Mouse (Mus musculus): Measurements from ENCODE around the gene Prmt7. TPM values are rescaled to one million over a fixed set of nuclear protein-coding genes. Genes with fewer than 3 reads are reported as not detected.

Gene Prmt7
- polyA plus RNA-seq, 1 experiment from 2014 or later, result 47.2 TPM

DNA sequence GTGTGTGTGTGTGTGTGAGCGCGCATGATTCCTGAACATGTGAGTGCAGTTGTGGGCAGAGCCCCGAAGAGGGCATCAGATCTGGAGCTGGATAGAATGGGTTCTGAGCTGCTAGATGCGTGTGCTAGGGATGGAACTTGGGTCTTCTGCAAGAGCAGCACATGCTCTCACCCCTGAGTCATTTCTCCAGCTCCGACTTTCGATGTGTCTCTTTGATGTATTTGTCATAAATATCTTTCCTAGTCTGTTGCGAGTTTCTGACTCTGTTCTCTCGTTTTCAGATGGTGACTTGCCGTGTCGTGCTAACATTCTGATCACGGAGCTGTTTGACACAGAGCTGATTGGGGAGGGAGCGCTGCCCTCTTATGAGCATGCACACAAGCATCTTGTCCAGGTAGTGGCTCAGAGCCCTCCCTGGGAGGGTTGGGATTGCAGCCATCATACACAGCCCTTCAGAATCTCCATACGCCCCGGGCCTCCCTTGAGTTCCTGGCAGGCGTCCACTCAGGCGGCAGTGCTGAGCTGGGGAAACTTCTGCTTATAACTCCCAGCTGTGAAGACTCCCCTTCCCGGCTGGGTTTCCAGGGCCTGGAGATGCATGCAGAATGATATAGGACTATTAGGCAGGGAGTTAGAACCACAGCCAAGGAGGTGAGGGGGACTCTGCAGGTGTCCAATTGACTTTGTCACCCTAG, 24.0 kb downstream of the Prmt7 start:
- WGBS, result 79% methylated on average over 17 of the region's 17 CpGs
- H3K4me3 ChIP-seq (ENCODE audit: low read depth, low read length), result no peak overlapping the region

DNA sequence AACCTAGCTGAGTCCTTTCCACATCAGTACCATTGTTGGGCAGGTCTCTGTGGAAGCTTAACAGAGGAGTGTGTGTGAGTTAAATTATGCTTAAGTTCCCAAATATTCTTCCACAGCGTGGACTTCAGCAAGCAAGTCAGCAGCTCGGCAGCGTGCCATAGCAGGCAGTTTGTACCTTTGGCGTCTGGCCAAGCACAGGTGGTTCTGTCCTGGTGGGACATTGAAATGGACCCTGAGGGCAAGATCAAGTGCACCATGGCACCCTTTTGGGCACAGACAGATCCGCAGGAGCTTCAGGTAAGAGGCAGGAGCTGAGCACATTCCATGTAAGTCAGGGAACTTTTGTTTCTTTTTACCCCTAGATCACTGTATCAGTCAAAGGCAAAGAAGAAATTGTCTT, 26.4 kb downstream of the Prmt7 start:
- Histone ChIP-seq H3K27ac (ENCODE audit: low read length) (no peak overlapping the region), H3K9me3 (ENCODE audit: control insufficient read depth, low read depth, low read length) (no peaks in the 10 kb centered on the region), H3K4me3 (ENCODE audit: low read depth, low read length) (no peak overlapping the region), H3K27me3 (ENCODE audit: control insufficient read depth, insufficient read depth, low read length) (no peaks in the 10 kb centered on the region), H3K36me3 (ENCODE audit: control insufficient read depth, insufficient read depth, low read length) (peaks cover 38% of the 10 kb centered on the region), H3K4me1 (ENCODE audit: control insufficient read depth, insufficient read depth, low read length) (no peaks in the 10 kb centered on the region), H3K9ac (replicated peaks; ENCODE audit: low read depth, low read length) (no peak overlapping the region), H3K4me2 (replicated peaks; ENCODE audit: low read depth, low read length) (no peak overlapping the region)
- 92% methylated on average over 5 of the region's 5 CpGs for WGBS
- no peak for ATAC-seq (ENCODE audit: insufficient number of reproducible peaks, insufficient read depth, low FRiP score, low read depth)

More for the DNA sequence above, 24.0 kb downstream of the Prmt7 start:
- H3K27me3 ChIP-seq (ENCODE audit: control insufficient read depth, insufficient read depth, low read length), result no peaks in the 10 kb centered on the region
- H3K4me2 ChIP-seq (replicated peaks; ENCODE audit: low read depth, low read length), result no peak overlapping the region
- H3K4me1 ChIP-seq (ENCODE audit: control insufficient read depth, insufficient read depth, low read length), result no peaks in the 10 kb centered on the region
- H3K27ac ChIP-seq (ENCODE audit: low read length), result no peak overlapping the region
- no peak overlapping the region for H3K9ac ChIP-seq (replicated peaks; ENCODE audit: low read depth, low read length)
- no peak; the same call in 1 of the 2 replicates for ATAC-seq (ENCODE audit: insufficient number of reproducible peaks, insufficient read depth, low FRiP score, low read depth)
- peaks cover 29% of the 10 kb centered on the region for H3K36me3 ChIP-seq (ENCODE audit: control insufficient read depth, insufficient read depth, low read length)
- H3K9me3 ChIP-seq (ENCODE audit: control insufficient read depth, low read depth, low read length), result no peaks in the 10 kb centered on the region

DNA sequence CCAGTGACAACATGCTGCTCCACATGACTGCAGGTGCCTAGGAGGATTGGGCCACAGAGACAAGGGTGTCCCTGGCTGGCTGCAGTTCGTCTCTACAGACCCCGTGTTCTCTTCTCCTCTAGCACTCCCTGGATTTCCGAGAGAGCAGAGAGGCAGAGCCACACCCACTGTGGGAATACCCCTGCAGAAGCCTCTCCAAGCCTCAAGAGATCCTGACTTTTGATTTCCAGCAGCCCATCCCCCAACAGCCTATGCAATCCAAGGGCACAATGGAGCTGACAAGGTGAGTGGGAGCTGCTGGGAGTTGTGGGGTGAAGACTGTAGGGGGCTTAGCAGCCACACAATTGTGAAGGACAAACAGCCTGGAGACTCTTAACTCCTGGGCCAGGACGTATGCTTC, 39.5 kb downstream of the Prmt7 start:
- H3K4me2 ChIP-seq (replicated peaks; ENCODE audit: low read depth, low read length), result no peak overlapping the region
- no peak overlapping the region for H3K4me3 ChIP-seq (ENCODE audit: low read depth, low read length)
- ATAC-seq (ENCODE audit: insufficient number of reproducible peaks, insufficient read depth, low FRiP score, low read depth), result no peak
- H3K36me3 ChIP-seq (ENCODE audit: control insufficient read depth, insufficient read depth, low read length), result peaks cover 53% of the 10 kb centered on the region
- no peak overlapping the region for H3K27ac ChIP-seq (ENCODE audit: low read length)
- H3K27me3 ChIP-seq (ENCODE audit: control insufficient read depth, insufficient read depth, low read length), result no peaks in the 10 kb centered on the region
- H3K4me1 ChIP-seq (ENCODE audit: control insufficient read depth, insufficient read depth, low read length), result no peaks in the 10 kb centered on the region
- WGBS, result 70% methylated on average over 4 of the region's 4 CpGs
- no peak overlapping the region for H3K9ac ChIP-seq (replicated peaks; ENCODE audit: low read depth, low read length)
- no peaks in the 10 kb centered on the region for H3K9me3 ChIP-seq (ENCODE audit: control insufficient read depth, low read depth, low read length)

DNA sequence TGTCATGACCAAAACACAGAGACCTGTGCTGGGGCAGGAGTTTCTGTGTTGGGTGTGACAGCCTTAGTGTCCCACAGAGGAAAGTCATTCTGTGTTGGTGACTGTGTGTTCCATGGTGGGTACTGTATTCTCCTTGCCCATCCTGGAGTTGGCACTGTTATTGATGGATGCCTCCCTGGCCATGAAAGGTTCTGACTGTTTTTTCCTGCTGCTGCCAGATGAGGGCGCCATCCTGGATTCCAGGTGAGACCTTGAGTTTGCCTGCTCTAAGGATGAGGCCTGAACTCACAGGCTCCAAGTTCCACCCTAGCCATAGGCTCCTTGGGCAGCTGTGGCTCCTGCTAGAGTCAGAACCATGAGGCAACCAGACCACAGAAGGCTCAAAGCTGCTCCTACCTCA, 47.4 kb downstream of the Prmt7 start:
- Histone ChIP-seq H3K27ac (ENCODE audit: low read length) (no peak overlapping the region), H3K4me1 (ENCODE audit: control insufficient read depth, insufficient read depth, low read length) (0 out of 2 replicates have a peak, but pooled peaks cover 3% of the 10 kb centered on the region), H3K4me3 (ENCODE audit: low read depth, low read length) (no peak overlapping the region), H3K4me2 (replicated peaks; ENCODE audit: low read depth, low read length) (no peak overlapping the region), H3K9me3 (ENCODE audit: control insufficient read depth, low read depth, low read length) (no peaks in the 10 kb centered on the region), H3K36me3 (ENCODE audit: control insufficient read depth, insufficient read depth, low read length) (peaks cover 7% of the 10 kb centered on the region), H3K27me3 (ENCODE audit: control insufficient read depth, insufficient read depth, low read length) (no peaks in the 10 kb centered on the region), H3K9ac (replicated peaks; ENCODE audit: low read depth, low read length) (no peak overlapping the region)
- no peak for ATAC-seq (ENCODE audit: insufficient number of reproducible peaks, insufficient read depth, low FRiP score, low read depth)
- WGBS, result 35% methylated on average over 1 of the region's 1 CpGs

DNA sequence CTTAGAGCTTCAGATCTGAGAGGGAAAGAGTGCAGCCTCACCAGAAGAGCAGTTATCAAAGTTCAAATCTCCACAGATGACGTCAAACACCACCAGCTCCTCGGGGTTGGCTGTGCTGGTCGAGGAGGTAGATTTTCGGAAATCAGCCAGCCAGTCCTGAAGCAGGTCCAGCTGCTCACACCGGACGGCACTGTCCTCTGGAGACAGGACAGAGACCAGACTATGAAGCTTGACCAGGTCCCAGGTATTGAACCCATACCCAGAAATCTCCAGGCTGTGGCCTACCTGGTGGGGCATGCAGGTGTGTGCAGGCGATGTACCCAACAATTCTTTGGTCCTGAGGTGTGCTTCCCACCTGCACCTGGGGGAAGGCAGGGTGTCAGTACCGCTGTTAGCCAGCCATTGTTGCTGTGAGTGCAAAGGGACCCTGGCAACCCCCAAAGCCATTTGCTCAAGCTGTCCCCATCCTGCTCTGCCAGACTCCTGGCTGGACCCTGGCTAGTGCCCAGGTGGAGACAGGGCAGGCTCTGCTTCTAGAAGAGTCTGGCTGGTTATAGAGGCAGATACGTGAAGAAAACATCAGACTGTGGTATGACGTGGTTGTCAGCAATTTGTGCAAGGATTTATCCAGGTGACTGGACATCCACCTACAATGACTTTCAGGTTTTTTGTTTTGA, 49.0 kb downstream of the Prmt7 start:
- Histone ChIP-seq H3K36me3 (ENCODE audit: control insufficient read depth, insufficient read depth, low read length) (no peaks in the 10 kb centered on the region; the same call in 1 of the 2 replicates), H3K9ac (replicated peaks; ENCODE audit: low read depth, low read length) (no peak overlapping the region), H3K9me3 (ENCODE audit: control insufficient read depth, low read depth, low read length) (no peaks in the 10 kb centered on the region), H3K4me1 (ENCODE audit: control insufficient read depth, insufficient read depth, low read length) (0 out of 2 replicates have a peak, but pooled peaks cover 3% of the 10 kb centered on the region), H3K4me2 (replicated peaks; ENCODE audit: low read depth, low read length) (no peak overlapping the region), H3K27ac (ENCODE audit: low read length) (no peak overlapping the region), H3K27me3 (ENCODE audit: control insufficient read depth, insufficient read depth, low read length) (no peaks in the 10 kb centered on the region), H3K4me3 (ENCODE audit: low read depth, low read length) (no peak overlapping the region)
- ATAC-seq (ENCODE audit: insufficient number of reproducible peaks, insufficient read depth, low FRiP score, low read depth), result no peak
- 90% methylated on average over 10 of the region's 10 CpGs for WGBS

DNA sequence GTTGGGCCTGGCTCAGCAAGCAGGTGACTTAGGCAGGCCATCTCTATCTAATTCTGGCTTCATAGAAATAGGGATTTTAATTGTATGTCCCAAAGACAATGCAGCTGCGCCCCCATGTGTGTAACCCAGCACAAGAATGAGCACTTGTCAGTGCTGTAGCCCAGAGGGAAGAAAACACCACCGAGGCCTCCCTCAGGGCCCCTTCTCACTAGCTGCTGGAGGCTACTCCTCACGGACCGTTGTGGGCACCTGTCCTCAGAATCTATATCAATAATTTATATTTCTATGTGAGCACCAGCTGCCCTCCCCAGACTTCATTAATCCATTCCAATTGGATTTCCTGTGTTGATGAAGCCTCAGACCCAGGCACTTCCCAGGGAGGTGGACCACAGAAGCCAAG, 50.2 kb downstream of the Prmt7 start:
- Histone ChIP-seq H3K9ac (replicated peaks; ENCODE audit: low read depth, low read length) (no peak overlapping the region), H3K27me3 (ENCODE audit: control insufficient read depth, insufficient read depth, low read length) (no peaks in the 10 kb centered on the region), H3K4me1 (ENCODE audit: control insufficient read depth, insufficient read depth, low read length) (0 out of 2 replicates have a peak, but pooled peaks cover 3% of the 10 kb centered on the region), H3K9me3 (ENCODE audit: control insufficient read depth, low read depth, low read length) (no peaks in the 10 kb centered on the region), H3K27ac (ENCODE audit: low read length) (no peak overlapping the region), H3K4me3 (ENCODE audit: low read depth, low read length) (no peak overlapping the region), H3K4me2 (replicated peaks; ENCODE audit: low read depth, low read length) (no peak overlapping the region), H3K36me3 (ENCODE audit: control insufficient read depth, insufficient read depth, low read length) (no peaks in the 10 kb centered on the region; the same call in 1 of the 2 replicates)
- ATAC-seq (ENCODE audit: insufficient number of reproducible peaks, insufficient read depth, low FRiP score, low read depth), result no peak
- 74% methylated on average over 4 of the region's 4 CpGs for WGBS

DNA sequence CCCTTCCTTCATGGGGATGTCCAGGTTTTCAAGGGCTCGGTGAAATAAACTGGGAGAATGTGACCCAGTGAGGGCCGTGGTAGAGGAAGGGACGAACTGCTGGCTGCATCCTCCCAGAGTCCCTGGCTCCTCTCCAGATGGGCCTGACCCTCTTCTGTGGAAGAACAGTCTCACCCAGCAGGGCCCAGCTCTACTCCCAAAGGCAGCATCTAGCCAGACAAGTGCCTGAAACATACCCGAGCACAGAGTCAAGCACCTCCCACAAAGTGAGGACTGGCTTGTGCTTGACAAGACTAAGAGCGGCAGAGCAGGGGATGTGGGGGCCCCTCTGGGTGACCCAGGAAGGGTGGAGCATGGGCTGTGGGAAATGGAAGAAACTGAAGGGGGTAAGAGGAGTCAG, 51.6 kb downstream of the Prmt7 start:
- Histone ChIP-seq H3K4me3 (ENCODE audit: low read depth, low read length) (no peak overlapping the region), H3K27me3 (ENCODE audit: control insufficient read depth, insufficient read depth, low read length) (no peaks in the 10 kb centered on the region), H3K4me2 (replicated peaks; ENCODE audit: low read depth, low read length) (no peak overlapping the region), H3K27ac (ENCODE audit: low read length) (no peak overlapping the region), H3K4me1 (ENCODE audit: control insufficient read depth, insufficient read depth, low read length) (0 out of 2 replicates have a peak, but pooled peaks cover 3% of the 10 kb centered on the region), H3K9ac (replicated peaks; ENCODE audit: low read depth, low read length) (no peak overlapping the region), H3K9me3 (ENCODE audit: control insufficient read depth, low read depth, low read length) (no peaks in the 10 kb centered on the region), H3K36me3 (ENCODE audit: control insufficient read depth, insufficient read depth, low read length) (no peaks in the 10 kb centered on the region)
- WGBS, result 36% methylated on average over 5 of the region's 5 CpGs
- no peak for ATAC-seq (ENCODE audit: insufficient number of reproducible peaks, insufficient read depth, low FRiP score, low read depth)

DNA sequence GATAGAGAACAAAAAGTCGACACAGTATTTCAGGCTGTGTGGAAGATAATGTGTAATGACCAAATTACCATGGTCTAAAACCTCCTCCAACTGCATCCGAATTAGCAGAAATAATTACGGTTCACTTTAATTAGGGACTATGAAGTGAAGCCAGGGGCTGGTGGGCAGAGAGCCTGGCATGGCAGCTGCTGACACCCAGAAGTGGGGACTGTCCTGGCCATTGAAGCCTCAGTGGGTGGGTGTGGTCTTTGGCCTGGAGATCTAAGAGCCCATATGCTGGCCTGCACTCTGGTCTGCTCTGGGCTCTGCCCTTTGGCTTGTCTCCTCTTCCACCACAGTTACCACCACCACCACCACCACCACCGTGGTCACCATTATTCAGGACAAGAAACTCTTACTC, 53.2 kb downstream of the Prmt7 start:
- no peak overlapping the region for H3K27ac ChIP-seq (ENCODE audit: low read length)
- 90% methylated on average over 4 of the region's 4 CpGs for WGBS
- H3K27me3 ChIP-seq (ENCODE audit: control insufficient read depth, insufficient read depth, low read length), result no peaks in the 10 kb centered on the region
- 0 out of 2 replicates have a peak, but pooled peaks cover 3% of the 10 kb centered on the region for H3K4me1 ChIP-seq (ENCODE audit: control insufficient read depth, insufficient read depth, low read length)
- ATAC-seq (ENCODE audit: insufficient number of reproducible peaks, insufficient read depth, low FRiP score, low read depth), result no peak
- no peaks in the 10 kb centered on the region for H3K9me3 ChIP-seq (ENCODE audit: control insufficient read depth, low read depth, low read length)
- no peak overlapping the region for H3K9ac ChIP-seq (replicated peaks; ENCODE audit: low read depth, low read length)
- no peaks in the 10 kb centered on the region for H3K36me3 ChIP-seq (ENCODE audit: control insufficient read depth, insufficient read depth, low read length)
- no peak overlapping the region for H3K4me3 ChIP-seq (ENCODE audit: low read depth, low read length)
- no peak overlapping the region for H3K4me2 ChIP-seq (replicated peaks; ENCODE audit: low read depth, low read length)
